Mouse (Mus musculus): Measurements from ENCODE around the gene Gm20388. TPM values are rescaled to one million over a fixed set of nuclear protein-coding genes. Genes with fewer than 3 reads are reported as not detected.

Gm20388 gene
- polyA plus RNA-seq, 1 experiment from 2014 or later = not detected

- Histone ChIP-seq H3K9ac (no peak overlapping the region), H3K4me3 (no peak overlapping the region), H3K4me1 (peaks cover 38% of the 10 kb centered on the region), H3K36me3 (no peaks in the 10 kb centered on the region), H3K4me2 (no peak overlapping the region), H3K27me3 (replicated peaks) (peaks cover 5% of the 10 kb centered on the region; the same call in 1 of the 2 replicates), H3K27ac (replicated peaks) (no peak overlapping the region), H3K9me3 (no peaks in the 10 kb centered on the region)
- 57% methylated on average over 4 of the region's 4 CpGs for WGBS
- no peak for ATAC-seq (ENCODE audit: extremely low read depth, insufficient number of reproducible peaks, low FRiP score, low TSS enrichment)
Measured at GRCm38 (mm10) chr8:121162413-121162812, 1251.8 kb downstream of the Gm20388 start.

- Histone ChIP-seq H3K36me3 (no peaks in the 10 kb centered on the region), H3K27ac (replicated peaks) (peak overlapping the region; percentile 66), H3K4me3 (no peak overlapping the region), H3K9ac (no peak overlapping the region), H3K4me2 (no peak overlapping the region), H3K9me3 (no peaks in the 10 kb centered on the region), H3K27me3 (replicated peaks) (peaks cover 5% of the 10 kb centered on the region; the same call in 1 of the 2 replicates), H3K4me1 (peaks cover 37% of the 10 kb centered on the region)
- no peak for ATAC-seq (ENCODE audit: extremely low read depth, insufficient number of reproducible peaks, low FRiP score, low TSS enrichment)
- WGBS = 48% methylated on average over 11 of the region's 11 CpGs
Measured at GRCm38 (mm10) chr8:121162906-121163695, 1252.5 kb downstream of the Gm20388 start.

GRCm38 (mm10) chr8:121164017-121164469, 1253.4 kb downstream of the Gm20388 start:
- peaks cover 5% of the 10 kb centered on the region; the same call in 1 of the 2 replicates for H3K27me3 ChIP-seq (replicated peaks)
- peak; percentile 58; the same call in 1 of the 2 replicates for ATAC-seq (ENCODE audit: extremely low read depth, insufficient number of reproducible peaks, low FRiP score, low TSS enrichment)
- no peak overlapping the region for H3K4me3 ChIP-seq
- peak overlapping the region; percentile 66 for H3K27ac ChIP-seq (replicated peaks)
- WGBS = 23% methylated on average over 8 of the region's 8 CpGs
- no peak overlapping the region for H3K4me2 ChIP-seq
- H3K36me3 ChIP-seq = no peaks in the 10 kb centered on the region
- H3K9me3 ChIP-seq = no peaks in the 10 kb centered on the region
- peaks cover 35% of the 10 kb centered on the region for H3K4me1 ChIP-seq
- H3K9ac ChIP-seq = no peak overlapping the region

GRCm38 (mm10) chr8:121168033-121168432, 1257.4 kb downstream of the Gm20388 start:
- H3K4me2 ChIP-seq = no peak overlapping the region
- WGBS = 45% methylated on average over 5 of the region's 5 CpGs

DNA sequence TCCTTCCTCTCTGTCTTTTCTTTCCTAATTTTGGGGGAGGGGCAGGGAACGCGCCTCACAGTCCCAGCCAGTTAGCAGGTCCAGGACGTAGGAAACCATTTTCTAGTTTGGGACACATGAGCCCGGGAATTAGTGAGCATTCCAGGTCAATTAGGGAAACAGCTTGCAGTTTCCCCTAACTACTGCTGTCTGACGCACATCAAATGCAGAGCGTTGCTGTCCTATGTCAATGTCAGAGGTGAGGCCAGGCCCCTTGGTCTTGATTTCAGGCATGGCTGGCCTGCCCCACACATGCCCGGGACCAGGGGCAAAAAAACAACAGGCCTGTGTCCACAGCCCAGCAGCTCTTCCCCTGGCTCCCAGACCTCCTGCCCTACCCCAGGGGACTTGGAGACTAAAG, 1259.5 kb downstream of the Gm20388 start:
- ATAC-seq (ENCODE audit: extremely low read depth, insufficient number of reproducible peaks, low FRiP score, low TSS enrichment) = no peak
- H3K4me2 ChIP-seq = peak overlapping the region; percentile 50
- H3K9ac ChIP-seq = no peak overlapping the region
- H3K27me3 ChIP-seq (replicated peaks) = peaks cover 5% of the 10 kb centered on the region; the same call in 1 of the 2 replicates
- H3K4me1 ChIP-seq = peaks cover 49% of the 10 kb centered on the region
- WGBS = 28% methylated on average over 7 of the region's 7 CpGs
- no peaks in the 10 kb centered on the region for H3K36me3 ChIP-seq
- no peak overlapping the region for H3K4me3 ChIP-seq
- H3K27ac ChIP-seq (replicated peaks) = peak overlapping the region; percentile 87
- no peaks in the 10 kb centered on the region for H3K9me3 ChIP-seq

More at GRCm38 (mm10) chr8:121168033-121168432, 1257.4 kb downstream of the Gm20388 start:
- Histone ChIP-seq H3K9me3 (no peaks in the 10 kb centered on the region), H3K27ac (replicated peaks) (no peak overlapping the region), H3K27me3 (replicated peaks) (peaks cover 5% of the 10 kb centered on the region; the same call in 1 of the 2 replicates), H3K4me3 (no peak overlapping the region), H3K36me3 (no peaks in the 10 kb centered on the region), H3K9ac (no peak overlapping the region), H3K4me1 (peaks cover 62% of the 10 kb centered on the region)
- ATAC-seq (ENCODE audit: extremely low read depth, insufficient number of reproducible peaks, low FRiP score, low TSS enrichment) = no peak

DNA sequence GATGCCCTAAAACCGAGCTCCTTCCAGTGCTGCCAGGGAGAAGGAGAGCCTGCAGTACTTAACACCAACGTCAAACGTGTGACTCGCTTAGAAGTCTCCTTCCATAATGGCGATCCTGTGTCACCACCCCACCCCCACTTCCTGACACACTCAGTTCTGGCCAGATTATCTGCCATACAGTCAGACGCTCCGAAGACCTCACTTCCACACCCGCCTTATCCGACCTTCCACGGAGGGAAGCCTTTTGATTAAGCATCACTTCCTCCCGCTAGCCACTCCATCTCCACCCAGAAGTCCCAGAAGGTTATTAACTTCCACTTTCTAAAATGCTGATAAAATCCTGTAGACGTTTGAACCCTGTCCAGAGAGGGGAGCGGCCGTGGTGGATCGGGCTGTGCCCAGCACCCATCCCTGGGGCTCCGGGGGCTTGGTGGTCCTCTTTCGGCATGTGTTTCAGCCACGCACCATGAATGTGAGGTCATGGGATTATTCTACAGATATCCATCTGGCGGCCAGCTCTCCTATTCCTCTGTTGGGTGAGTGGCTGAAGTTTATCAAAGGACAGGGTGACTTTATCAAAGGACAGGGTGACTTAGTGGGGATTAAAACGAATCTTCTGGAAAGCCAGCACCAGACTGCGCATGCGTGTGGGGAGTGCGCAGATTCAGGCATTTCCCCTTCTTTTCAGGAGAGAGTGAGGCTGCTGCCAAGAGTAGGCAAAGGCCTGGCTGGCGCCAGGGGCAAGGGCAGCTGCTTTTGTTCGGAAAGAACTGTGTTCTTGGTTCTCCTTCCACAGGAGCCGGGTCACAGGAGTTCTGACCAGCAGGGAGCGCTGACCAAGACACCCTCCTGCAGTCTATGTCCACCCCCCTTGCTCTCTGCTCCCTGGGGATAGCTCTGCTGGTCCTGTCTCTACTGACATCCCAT, 1260.2 kb downstream of the Gm20388 start:
- H3K4me3 ChIP-seq = peak overlapping the region; percentile 10; the same call in 1 of the 2 replicates
- peak overlapping the region; percentile 50 for H3K4me2 ChIP-seq
- peak overlapping the region; percentile 8 for H3K9ac ChIP-seq
- no peaks in the 10 kb centered on the region for H3K36me3 ChIP-seq
- no peaks in the 10 kb centered on the region for H3K9me3 ChIP-seq
- H3K4me1 ChIP-seq = peaks cover 56% of the 10 kb centered on the region
- peak; percentile 23; the same call in 1 of the 2 replicates for ATAC-seq (ENCODE audit: extremely low read depth, insufficient number of reproducible peaks, low FRiP score, low TSS enrichment)
- no peaks in the 10 kb centered on the region for H3K27me3 ChIP-seq (replicated peaks)
- peak overlapping the region; percentile 87 for H3K27ac ChIP-seq (replicated peaks)
- WGBS = 27% methylated on average over 27 of the region's 27 CpGs

DNA sequence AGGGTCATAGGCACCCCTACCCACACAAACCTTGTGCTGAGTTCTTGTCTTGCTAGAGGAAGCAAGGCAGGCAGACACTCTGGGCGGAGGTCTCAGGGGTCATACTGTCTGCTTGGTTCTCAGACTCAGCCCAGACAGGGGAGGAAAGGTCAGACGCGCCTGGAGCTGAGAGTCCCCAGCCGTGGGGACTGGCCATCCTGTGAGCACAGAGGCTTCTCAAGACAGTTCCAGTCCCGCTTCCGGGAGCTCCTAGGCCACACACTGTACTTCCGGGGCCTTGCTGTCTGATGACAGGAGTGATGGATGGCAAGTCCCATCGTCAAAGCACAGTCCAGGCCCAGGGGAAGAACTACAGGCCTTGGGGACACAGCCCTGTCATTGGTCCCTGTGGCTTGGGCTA, 1261.9 kb downstream of the Gm20388 start:
- H3K27me3 ChIP-seq (replicated peaks) = peaks cover 2% of the 10 kb centered on the region; the same call in 1 of the 2 replicates
- H3K4me3 ChIP-seq = no peak overlapping the region
- H3K4me2 ChIP-seq = no peak overlapping the region
- peaks cover 59% of the 10 kb centered on the region for H3K4me1 ChIP-seq
- no peak overlapping the region; the same call in 1 of the 2 replicates for H3K9ac ChIP-seq
- no peaks in the 10 kb centered on the region for H3K9me3 ChIP-seq
- no peaks in the 10 kb centered on the region for H3K36me3 ChIP-seq
- no peak for ATAC-seq (ENCODE audit: extremely low read depth, insufficient number of reproducible peaks, low FRiP score, low TSS enrichment)
- no peak overlapping the region for H3K27ac ChIP-seq (replicated peaks)
- 56% methylated on average over 8 of the region's 8 CpGs for WGBS

DNA sequence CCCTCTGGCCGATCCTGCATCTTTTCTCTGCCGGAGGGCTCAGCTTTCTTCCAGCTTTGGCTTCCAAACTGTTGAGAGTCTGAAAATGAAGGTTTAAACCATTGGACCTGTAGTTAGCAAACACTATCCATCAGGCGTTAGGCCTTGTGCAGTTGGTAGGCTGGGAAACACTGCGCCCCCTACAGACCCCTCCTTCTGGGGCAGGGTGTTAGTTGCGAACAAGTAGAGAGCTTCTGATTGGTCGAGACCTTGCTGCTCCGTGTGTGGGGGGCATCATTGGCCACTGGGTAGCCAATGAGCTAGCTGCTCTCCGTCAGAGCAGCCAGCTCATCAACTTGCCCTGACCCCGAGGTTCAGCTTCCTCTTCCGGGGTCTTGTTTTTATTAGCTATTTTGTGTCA, 1263.5 kb downstream of the Gm20388 start:
- Histone ChIP-seq H3K4me1 (peaks cover 48% of the 10 kb centered on the region), H3K36me3 (no peaks in the 10 kb centered on the region), H3K4me2 (no peak overlapping the region), H3K27ac (replicated peaks) (no peak overlapping the region), H3K9ac (no peak overlapping the region), H3K27me3 (replicated peaks) (peaks cover 3% of the 10 kb centered on the region; the same call in 1 of the 2 replicates), H3K4me3 (no peak overlapping the region), H3K9me3 (no peaks in the 10 kb centered on the region)
- ATAC-seq (ENCODE audit: extremely low read depth, insufficient number of reproducible peaks, low FRiP score, low TSS enrichment) = no peak
- WGBS = 64% methylated on average over 10 of the region's 10 CpGs

- Histone ChIP-seq H3K27ac (replicated peaks) (no peak overlapping the region; the same call in 1 of the 2 replicates), H3K4me2 (no peak overlapping the region)
Measured at GRCm38 (mm10) chr8:121174721-121175539, 1264.3 kb downstream of the Gm20388 start.

DNA sequence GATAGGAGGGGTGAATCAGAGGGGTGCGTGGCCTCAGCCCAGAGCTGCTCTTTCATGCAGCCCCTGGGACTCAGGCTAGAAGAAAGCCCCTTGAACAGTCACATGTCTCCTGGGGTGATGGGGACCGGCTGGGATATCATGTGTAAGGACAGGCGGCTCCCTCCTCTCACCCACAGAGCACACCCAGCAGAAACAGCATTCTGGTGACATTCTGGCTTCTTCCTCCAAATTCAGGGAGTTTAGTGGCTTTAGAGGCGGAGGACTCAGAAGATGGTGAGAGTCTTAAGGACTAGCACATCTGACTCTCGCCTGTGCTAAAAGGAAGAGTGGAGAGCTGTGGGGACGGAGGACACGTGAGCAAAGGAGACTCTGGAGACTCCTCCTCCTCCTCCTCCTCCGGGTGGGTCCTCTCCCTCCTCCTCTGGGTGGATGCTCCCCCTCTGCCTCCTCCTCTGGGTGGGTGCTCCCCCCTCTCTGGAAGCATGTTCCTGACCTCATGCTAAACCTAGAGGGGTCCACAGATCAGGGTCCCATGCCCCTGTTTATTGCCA, 1265.0 kb downstream of the Gm20388 start:
- no peaks in the 10 kb centered on the region for H3K36me3 ChIP-seq
- 70% methylated on average over 8 of the region's 8 CpGs for WGBS
- no peaks in the 10 kb centered on the region for H3K9me3 ChIP-seq
- H3K4me3 ChIP-seq = no peak overlapping the region
- no peak overlapping the region for H3K4me2 ChIP-seq
- peaks cover 3% of the 10 kb centered on the region; the same call in 1 of the 2 replicates for H3K27me3 ChIP-seq (replicated peaks)
- no peak for ATAC-seq (ENCODE audit: extremely low read depth, insufficient number of reproducible peaks, low FRiP score, low TSS enrichment)
- H3K27ac ChIP-seq (replicated peaks) = no peak overlapping the region; the same call in 1 of the 2 replicates
- H3K9ac ChIP-seq = no peak overlapping the region
- H3K4me1 ChIP-seq = peaks cover 37% of the 10 kb centered on the region

More at GRCm38 (mm10) chr8:121174721-121175539, 1264.3 kb downstream of the Gm20388 start:
- Histone ChIP-seq H3K9ac (no peak overlapping the region), H3K27me3 (replicated peaks) (peaks cover 3% of the 10 kb centered on the region; the same call in 1 of the 2 replicates), H3K9me3 (no peaks in the 10 kb centered on the region), H3K4me1 (peaks cover 42% of the 10 kb centered on the region), H3K4me3 (no peak overlapping the region), H3K36me3 (no peaks in the 10 kb centered on the region)
- no peak for ATAC-seq (ENCODE audit: extremely low read depth, insufficient number of reproducible peaks, low FRiP score, low TSS enrichment)
- 60% methylated on average over 28 of the region's 30 CpGs for WGBS

Measured in heart, embryonic 13.5 days (tissue).